Mouse (Mus musculus) ES-Bruce4 (cell line): ENCODE data around the gene Prkd1. TPM values are rescaled to one million over a fixed set of nuclear protein-coding genes. Genes with fewer than 3 reads are reported as not detected.

Source experiments
- H3K27ac ChIP-seq: 2 replicates; pipeline ENCODE4 v1.5.1; 2012; ENCODE audit warnings: low read length, inconsistent platforms; ENCODE audit not compliant: insufficient read depth
- H3K27me3 ChIP-seq: 2 replicates; pipeline ENCODE4 v1.6.1; 2012; ENCODE audit warnings: mild to moderate bottlenecking, low read length, inconsistent platforms; ENCODE audit not compliant: control insufficient read depth, poor library complexity, insufficient read depth, severe bottlenecking
- H3K36me3 ChIP-seq: 2 replicates; pipeline ENCODE4 v1.6.1; 2012; ENCODE audit warnings: inconsistent platforms, mild to moderate bottlenecking, low read length, moderate library complexity; ENCODE audit not compliant: control insufficient read depth, poor library complexity, insufficient read depth, severe bottlenecking
- H3K4me1 ChIP-seq: one replicate; pipeline ENCODE4 v1.8.1; 2011; ENCODE audit warnings: low read length; ENCODE audit not compliant: control insufficient read depth, insufficient read depth
- H3K4me3 ChIP-seq: 2 replicates; pipeline ENCODE4 v1.5.1; 2011; ENCODE audit warnings: low read depth, mild to moderate bottlenecking, low read length
- H3K9ac ChIP-seq: 2 replicates; pipeline ENCODE4 v1.6.1; 2012; ENCODE audit warnings: low read depth, mild to moderate bottlenecking, inconsistent platforms; ENCODE audit not compliant: poor library complexity, severe bottlenecking
- H3K9me3 ChIP-seq: replicated peaks from 2 replicates; pipeline ENCODE4 v1.6.1; 2012; ENCODE audit warnings: mild to moderate bottlenecking, low read length, inconsistent platforms; ENCODE audit not compliant: control insufficient read depth, poor library complexity, insufficient read depth, severe bottlenecking
- CTCF ChIP-seq: IDR thresholded peaks from one replicate; pipeline ENCODE4 v1.8.1; 2011; ENCODE audit warnings: low read depth, low read length
- EP300 ChIP-seq: IDR thresholded peaks from 2 replicates; pipeline ENCODE4 v1.6.1; 2011; ENCODE audit warnings: low read depth, low read length; ENCODE audit not compliant: insufficient read depth
- POLR2A ChIP-seq: IDR thresholded peaks from one replicate; pipeline ENCODE4 v1.8.1; 2011; ENCODE audit warnings: low read length; ENCODE audit not compliant: insufficient read depth
- polyA plus RNA-seq: library from polyadenylated mRNA; stranded (reverse); fragments of >200 nt; gene quantifications from 2 replicates; pipeline ENCODE4 v1.2.4, GENCODE M21; 2011; ENCODE audit warnings: low read depth; ENCODE audit not compliant: missing spikeins, insufficient read depth, insufficient read length

The Prkd1 gene
- polyA plus RNA-seq, 1 experiment = 3.4 TPM

- H3K4me3 ChIP-seq = no peak overlapping the region
- H3K27me3 ChIP-seq = no peaks in the 10 kb centered on the region
- no peaks in the 10 kb centered on the region for H3K9me3 ChIP-seq
- H3K27ac ChIP-seq = no peak overlapping the region
- H3K36me3 ChIP-seq = no peaks in the 10 kb centered on the region
- TF ChIP-seq EP300 = no peak
- no peak for TF ChIP-seq POLR2A
- no peak for TF ChIP-seq CTCF
- H3K9ac ChIP-seq = no peak overlapping the region
- H3K4me1 ChIP-seq = no peaks in the 10 kb centered on the region
Measured at GRCm38 (mm10) chr12:50588137-50588761, 60.6 kb downstream of the Prkd1 start.

GRCm38 (mm10) chr12:50565198-50565597 is 83.7 kb downstream of the Prkd1 start:
- H3K36me3 ChIP-seq = no peaks in the 10 kb centered on the region
- no peak overlapping the region for H3K4me3 ChIP-seq
- TF ChIP-seq CTCF (no peak), POLR2A (no peak), EP300 (no peak)
- no peaks in the 10 kb centered on the region for H3K4me1 ChIP-seq
- H3K9ac ChIP-seq = no peak overlapping the region
- no peak overlapping the region for H3K27ac ChIP-seq
- H3K27me3 ChIP-seq = no peaks in the 10 kb centered on the region
- H3K9me3 ChIP-seq = no peaks in the 10 kb centered on the region

GRCm38 (mm10) chr12:50560536-50560935 is 88.4 kb downstream of the Prkd1 start:
- H3K4me3 ChIP-seq = no peak overlapping the region
- no peak overlapping the region for H3K9ac ChIP-seq
- H3K9me3 ChIP-seq = no peaks in the 10 kb centered on the region
- H3K27ac ChIP-seq = no peak overlapping the region
- no peaks in the 10 kb centered on the region for H3K4me1 ChIP-seq
- no peaks in the 10 kb centered on the region for H3K27me3 ChIP-seq
- no peak for TF ChIP-seq POLR2A
- TF ChIP-seq CTCF = no peak
- no peak for TF ChIP-seq EP300
- no peaks in the 10 kb centered on the region for H3K36me3 ChIP-seq

GRCm38 (mm10) chr12:50558231-50558630 is 90.7 kb downstream of the Prkd1 start:
- no peak for TF ChIP-seq EP300
- no peak for TF ChIP-seq CTCF
- no peak for TF ChIP-seq POLR2A
- Histone ChIP-seq H3K27me3 (no peaks in the 10 kb centered on the region), H3K4me1 (no peaks in the 10 kb centered on the region), H3K36me3 (no peaks in the 10 kb centered on the region), H3K9ac (no peak overlapping the region), H3K4me3 (no peak overlapping the region), H3K27ac (no peak overlapping the region), H3K9me3 (no peaks in the 10 kb centered on the region)

- H3K4me3 ChIP-seq = no peak overlapping the region
- H3K9me3 ChIP-seq = no peaks in the 10 kb centered on the region
- TF ChIP-seq EP300 = no peak
- no peak for TF ChIP-seq POLR2A
- TF ChIP-seq CTCF = no peak
- H3K36me3 ChIP-seq = no peaks in the 10 kb centered on the region
- no peaks in the 10 kb centered on the region for H3K4me1 ChIP-seq
- H3K9ac ChIP-seq = no peak overlapping the region
- H3K27ac ChIP-seq = no peak overlapping the region
- H3K27me3 ChIP-seq = no peaks in the 10 kb centered on the region
Measured at GRCm38 (mm10) chr12:50554214-50554613, 94.7 kb downstream of the Prkd1 start.

- Histone ChIP-seq H3K9ac (no peak overlapping the region), H3K4me3 (no peak overlapping the region), H3K27me3 (no peaks in the 10 kb centered on the region), H3K9me3 (no peaks in the 10 kb centered on the region), H3K4me1 (no peaks in the 10 kb centered on the region), H3K36me3 (no peaks in the 10 kb centered on the region), H3K27ac (no peak overlapping the region)
- no peak for TF ChIP-seq POLR2A
- no peak for TF ChIP-seq EP300
- TF ChIP-seq CTCF = no peak
Measured at GRCm38 (mm10) chr12:50549860-50550555, 98.9 kb downstream of the Prkd1 start.
